Mouse (Mus musculus) neural tube, embryonic 13.5 days (tissue): ENCODE measurements at regions not wholly inside any gene's neighbourhood (a gene's known extent, or its start where the extent isn't known, plus 50 kb on each side); places are given as distances from the start of the nearest gene placed in this dataset.
"Not testable (repeated sequence)": the region's sequence is repeated elsewhere in the genome, so short reads cannot be mapped to it uniquely, and the experiment has no call there.

Experiments
- ATAC-seq: fragments of 200-750 bp; cut with Nextera tagmentation; 2 replicates; pipeline ENCODE4 v1.8.0; 2017; ENCODE audit warnings: low read depth, mild to moderate bottlenecking, moderate TSS enrichment, moderate library complexity
- H3K27ac ChIP-seq: fragments of 300-500 bp; sonication (generic); replicated peaks from 2 replicates; pipeline ENCODE4 v1.5.1; 2015; ENCODE audit warnings: moderate library complexity, mild to moderate bottlenecking, inconsistent platforms
- H3K27me3 ChIP-seq: fragments of 300-500 bp; sonication (generic); 2 replicates; pipeline ENCODE4 v1.6.1; 2015; ENCODE audit warnings: mild to moderate bottlenecking, inconsistent platforms
- H3K36me3 ChIP-seq: fragments of 300-500 bp; sonication (generic); 2 replicates; pipeline ENCODE4 v1.6.1; 2015; ENCODE audit warnings: mild to moderate bottlenecking, inconsistent platforms
- H3K4me1 ChIP-seq: fragments of 300-500 bp; sonication (generic); replicated peaks from 2 replicates; pipeline ENCODE4 v1.6.1; 2015; ENCODE audit warnings: inconsistent platforms
- H3K4me2 ChIP-seq: fragments of 300-500 bp; sonication (generic); 2 replicates; pipeline ENCODE4 v1.6.1; 2015; ENCODE audit warnings: inconsistent platforms, mild to moderate bottlenecking, moderate library complexity
- H3K4me3 ChIP-seq: fragments of 300-500 bp; sonication (generic); 2 replicates; pipeline ENCODE4 v1.5.1; 2015; ENCODE audit warnings: mild to moderate bottlenecking, inconsistent platforms
- H3K9ac ChIP-seq: fragments of 300-500 bp; sonication (generic); 2 replicates; pipeline ENCODE4 v1.6.1; 2015; ENCODE audit warnings: moderate library complexity, mild to moderate bottlenecking, inconsistent platforms
- H3K9me3 ChIP-seq: fragments of 300-500 bp; sonication (generic); 2 replicates; pipeline ENCODE4 v1.6.1; 2016; ENCODE audit warnings: inconsistent platforms
- WGBS: fragments of 180-500 bp; shearing (Covaris S2); methylation state at CpG from one replicate; pipeline ENCODE4 v1.1.7; 2015; 5-methylcytosine and 5-hydroxymethylcytosine counted together

- 76% methylated on average over 3 of the region's 3 CpGs for WGBS
- not testable (repeated sequence) for H3K9ac ChIP-seq, H3K36me3 ChIP-seq, H3K27ac ChIP-seq, H3K4me2 ChIP-seq, H3K4me1 ChIP-seq, H3K9me3 ChIP-seq, H3K27me3 ChIP-seq, H3K4me3 ChIP-seq, ATAC-seq
Observed at GRCm38 (mm10) chrX:19341231-19342007, 139.7 kb downstream of the Tex13c3 start.

DNA sequence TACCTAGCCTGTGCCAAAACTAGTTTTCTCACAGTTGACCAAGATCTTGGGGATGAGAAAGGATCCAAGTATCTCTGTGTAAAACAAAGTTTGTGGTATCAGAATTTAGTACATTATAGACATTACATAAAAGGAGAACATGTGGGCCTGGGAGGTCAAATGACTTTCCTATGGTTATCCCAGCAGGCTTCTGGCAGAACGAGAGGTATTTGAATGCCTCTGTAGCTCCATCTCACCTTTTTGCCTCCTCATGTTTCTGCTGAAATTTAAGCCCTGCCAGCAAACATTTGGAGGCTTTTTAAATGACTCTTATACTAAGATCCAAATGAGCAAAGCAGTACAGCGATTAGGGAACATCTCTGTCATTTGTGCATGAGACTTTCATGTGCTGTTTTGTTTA, 167.8 kb downstream of the Tex13c3 start:
- H3K27ac ChIP-seq = no peak overlapping the region
- no peaks in the 10 kb centered on the region for H3K36me3 ChIP-seq
- H3K27me3 ChIP-seq = no peaks in the 10 kb centered on the region
- ATAC-seq = no peak
- H3K9me3 ChIP-seq = no peaks in the 10 kb centered on the region
- WGBS = 80% methylated on average over 2 of the region's 2 CpGs
- H3K4me3 ChIP-seq = no peak overlapping the region
- H3K9ac ChIP-seq = no peak overlapping the region
- H3K4me2 ChIP-seq = no peak overlapping the region
- H3K4me1 ChIP-seq = no peaks in the 10 kb centered on the region

- Histone ChIP-seq H3K9ac (no peak overlapping the region), H3K9me3 (no peaks in the 10 kb centered on the region), H3K4me3 (no peak overlapping the region), H3K36me3 (no peaks in the 10 kb centered on the region), H3K4me1 (no peaks in the 10 kb centered on the region), H3K27me3 (no peaks in the 10 kb centered on the region), H3K4me2 (no peak overlapping the region), H3K27ac (no peak overlapping the region)
- 75% methylated on average over 1 of the region's 1 CpGs for WGBS
- no peak for ATAC-seq
Observed at GRCm38 (mm10) chrX:19311809-19312559, 169.1 kb downstream of the Tex13c3 start.

GRCm38 (mm10) chrX:19311377-19311776, 169.7 kb downstream of the Tex13c3 start:
- ATAC-seq = no peak
- no peaks in the 10 kb centered on the region for H3K27me3 ChIP-seq
- no peak overlapping the region for H3K9ac ChIP-seq
- H3K36me3 ChIP-seq = no peaks in the 10 kb centered on the region
- no peak overlapping the region for H3K4me3 ChIP-seq
- WGBS = 36% methylated on average over 1 of the region's 1 CpGs
- H3K4me1 ChIP-seq = no peaks in the 10 kb centered on the region
- H3K9me3 ChIP-seq = no peaks in the 10 kb centered on the region
- H3K4me2 ChIP-seq = no peak overlapping the region
- H3K27ac ChIP-seq = no peak overlapping the region

DNA sequence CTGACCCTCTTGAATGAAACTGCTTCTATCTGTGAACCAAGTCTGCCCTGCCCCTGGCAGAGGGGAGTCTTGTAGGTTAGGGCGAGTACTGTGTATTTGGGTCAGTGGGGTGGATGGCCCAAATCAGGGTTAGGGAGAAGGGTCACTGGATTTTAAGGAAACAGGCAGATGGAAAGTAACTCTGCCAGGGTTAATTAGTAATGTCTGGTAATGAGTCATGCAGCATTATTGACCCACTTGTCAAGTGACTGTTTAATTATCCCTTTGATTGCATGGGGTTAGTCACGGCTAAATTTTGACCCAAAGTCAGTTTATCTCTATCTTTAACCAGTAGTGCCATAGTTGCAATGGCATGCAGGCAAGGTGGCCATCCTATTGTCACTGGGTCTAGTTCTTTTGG, 192.9 kb downstream of the Tex13c3 start:
- no peak for ATAC-seq
- WGBS = 95% methylated on average over 2 of the region's 2 CpGs
- Histone ChIP-seq H3K27me3 (no peaks in the 10 kb centered on the region), H3K9me3 (no peaks in the 10 kb centered on the region), H3K4me1 (no peaks in the 10 kb centered on the region), H3K36me3 (no peaks in the 10 kb centered on the region), H3K27ac (no peak overlapping the region), H3K4me3 (no peak overlapping the region), H3K9ac (no peak overlapping the region), H3K4me2 (no peak overlapping the region)

GRCm38 (mm10) chrX:19286431-19286830, 194.7 kb downstream of the Tex13c3 start:
- Histone ChIP-seq H3K9ac (no peak overlapping the region), H3K4me1 (no peaks in the 10 kb centered on the region), H3K36me3 (no peaks in the 10 kb centered on the region), H3K4me2 (no peak overlapping the region), H3K27me3 (no peaks in the 10 kb centered on the region), H3K27ac (no peak overlapping the region), H3K4me3 (no peak overlapping the region), H3K9me3 (no peaks in the 10 kb centered on the region)
- ATAC-seq = no peak
- WGBS = 84% methylated on average over 5 of the region's 5 CpGs

- Histone ChIP-seq H3K4me3 (no peak overlapping the region), H3K27me3 (no peaks in the 10 kb centered on the region), H3K27ac (no peak overlapping the region), H3K9me3 (no peaks in the 10 kb centered on the region), H3K4me1 (no peaks in the 10 kb centered on the region), H3K9ac (no peak overlapping the region), H3K36me3 (no peaks in the 10 kb centered on the region), H3K4me2 (no peak overlapping the region)
- WGBS = 66% methylated on average over 4 of the region's 4 CpGs
- no peak for ATAC-seq
Observed at GRCm38 (mm10) chrX:19285773-19286172, 195.3 kb downstream of the Tex13c3 start.

GRCm38 (mm10) chrX:19283078-19283477, 198.0 kb downstream of the Tex13c3 start:
- no peak overlapping the region for H3K27ac ChIP-seq
- no peaks in the 10 kb centered on the region for H3K27me3 ChIP-seq
- ATAC-seq = no peak
- no peaks in the 10 kb centered on the region for H3K36me3 ChIP-seq
- 61% methylated on average over 3 of the region's 3 CpGs for WGBS
- no peaks in the 10 kb centered on the region for H3K9me3 ChIP-seq
- H3K4me1 ChIP-seq = no peaks in the 10 kb centered on the region
- H3K4me2 ChIP-seq = no peak overlapping the region
- no peak overlapping the region for H3K9ac ChIP-seq
- no peak overlapping the region for H3K4me3 ChIP-seq

- H3K4me1 ChIP-seq = no peaks in the 10 kb centered on the region
- H3K27ac ChIP-seq = no peak overlapping the region
- H3K9ac ChIP-seq = no peak overlapping the region
- no peaks in the 10 kb centered on the region for H3K9me3 ChIP-seq
- no peaks in the 10 kb centered on the region for H3K27me3 ChIP-seq
- H3K4me2 ChIP-seq = no peak overlapping the region
- no peaks in the 10 kb centered on the region for H3K36me3 ChIP-seq
- H3K4me3 ChIP-seq = no peak overlapping the region
- ATAC-seq = no peak
Observed at GRCm38 (mm10) chrX:19264237-19264636, 216.9 kb downstream of the Tex13c3 start.

- Histone ChIP-seq H3K9me3 (no peaks in the 10 kb centered on the region), H3K36me3 (no peaks in the 10 kb centered on the region), H3K4me1 (no peaks in the 10 kb centered on the region), H3K9ac (no peak overlapping the region), H3K4me2 (no peak overlapping the region), H3K4me3 (no peak overlapping the region), H3K27ac (no peak overlapping the region), H3K27me3 (no peaks in the 10 kb centered on the region)
- ATAC-seq = no peak
- 88% methylated on average over 2 of the region's 2 CpGs for WGBS
Observed at GRCm38 (mm10) chrX:19246777-19247619, 234.1 kb downstream of the Tex13c3 start.

DNA sequence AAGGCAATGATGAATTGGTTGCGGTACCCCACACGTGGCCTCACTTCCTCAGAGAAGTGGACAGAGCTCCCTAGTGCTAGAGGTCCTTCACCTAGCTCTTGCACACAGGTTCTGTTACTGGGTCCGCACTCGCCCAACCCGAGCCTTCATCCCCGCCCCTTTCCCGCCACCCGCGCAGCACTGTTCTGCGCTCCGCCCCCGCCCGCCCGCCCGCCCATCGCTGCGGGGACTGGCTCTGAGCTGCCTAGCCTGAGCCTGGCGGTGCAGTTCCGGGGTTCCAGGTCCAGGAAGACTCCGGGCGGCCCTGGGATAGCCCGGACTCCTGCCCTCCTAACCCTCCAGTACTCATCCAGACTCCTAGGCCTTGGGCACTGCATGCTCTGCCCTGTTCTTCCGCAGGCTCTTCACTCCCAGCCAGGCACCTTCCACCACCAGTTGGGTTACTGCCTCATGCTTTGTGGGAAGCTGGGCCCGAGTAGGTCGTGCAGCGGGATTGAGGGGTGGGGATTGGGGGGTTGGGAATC, 243.3 kb downstream of the Tex13c3 start:
- Histone ChIP-seq H3K9ac (peak overlapping the region; percentile 63), H3K4me2 (peak overlapping the region; percentile 76), H3K36me3 (no peaks in the 10 kb centered on the region), H3K9me3 (no peaks in the 10 kb centered on the region), H3K27ac (no peak overlapping the region), H3K27me3 (no peaks in the 10 kb centered on the region), H3K4me3 (peak overlapping the region; percentile 50), H3K4me1 (no peaks in the 10 kb centered on the region)
- peak; percentile 95 for ATAC-seq
- WGBS = 18% methylated on average over 23 of the region's 26 CpGs
